Mouse (Mus musculus): ENCODE results near the gene Vcl. TPM values are rescaled to one million over a fixed set of nuclear protein-coding genes. Genes with fewer than 3 reads are reported as not detected.

Gene Vcl
- polyA plus RNA-seq, 1 experiment, result 85.2 TPM

DNA sequence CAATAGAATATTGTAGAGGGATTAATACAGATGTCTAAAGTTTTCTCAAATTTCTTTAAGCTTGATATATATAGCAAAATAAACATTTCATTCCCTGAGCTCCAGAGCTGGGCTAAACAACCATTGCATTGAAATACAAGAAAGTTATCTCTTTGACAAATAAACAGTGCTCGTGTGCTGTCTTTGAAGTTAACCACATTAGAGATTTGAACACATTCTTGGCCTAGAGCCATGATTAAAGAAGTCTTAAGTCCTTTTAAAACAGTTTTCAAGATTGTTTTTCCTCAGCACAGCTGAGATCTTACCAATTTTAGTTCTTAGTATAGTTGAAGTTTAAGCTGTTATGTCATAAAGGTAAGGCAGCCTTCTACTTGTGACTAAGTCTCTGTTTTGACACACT is 135.1 kb downstream of the Vcl start:
- no peak for DNase-seq (ENCODE audit: low read depth)

DNA sequence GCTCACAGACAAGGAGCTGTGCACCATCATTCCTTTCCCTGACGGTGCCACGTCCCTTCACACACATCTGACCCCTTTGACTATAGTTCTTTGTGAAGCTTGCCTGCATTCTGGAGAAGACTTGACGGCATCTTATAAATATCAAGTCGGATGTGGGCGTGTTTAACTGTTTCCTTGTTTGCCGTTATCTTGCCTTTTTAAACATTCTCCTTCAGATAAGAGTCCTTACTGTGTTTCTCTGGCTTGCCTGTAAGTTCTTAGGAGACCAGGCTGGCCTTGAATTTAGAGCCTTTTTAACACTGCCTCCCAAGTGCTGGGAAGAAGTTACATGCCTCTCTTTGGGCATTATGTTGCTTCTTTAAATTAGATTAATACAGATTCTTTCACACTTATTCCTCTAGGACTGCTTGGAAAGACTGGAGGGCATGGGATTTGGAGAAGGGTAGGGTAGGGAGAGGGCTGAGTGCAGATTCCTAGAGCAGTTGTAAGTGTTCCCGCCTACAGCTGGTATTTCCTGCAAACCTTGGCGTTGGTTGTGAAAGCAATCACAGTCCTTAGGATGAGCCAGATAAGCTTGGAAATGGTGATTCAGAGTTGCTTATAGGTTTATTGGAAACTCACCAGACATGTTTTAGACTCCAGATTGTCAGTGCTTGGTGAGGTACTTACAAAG is 136.4 kb downstream of the Vcl start:
- DNase-seq (ENCODE audit: low read depth), result no peak

DNA sequence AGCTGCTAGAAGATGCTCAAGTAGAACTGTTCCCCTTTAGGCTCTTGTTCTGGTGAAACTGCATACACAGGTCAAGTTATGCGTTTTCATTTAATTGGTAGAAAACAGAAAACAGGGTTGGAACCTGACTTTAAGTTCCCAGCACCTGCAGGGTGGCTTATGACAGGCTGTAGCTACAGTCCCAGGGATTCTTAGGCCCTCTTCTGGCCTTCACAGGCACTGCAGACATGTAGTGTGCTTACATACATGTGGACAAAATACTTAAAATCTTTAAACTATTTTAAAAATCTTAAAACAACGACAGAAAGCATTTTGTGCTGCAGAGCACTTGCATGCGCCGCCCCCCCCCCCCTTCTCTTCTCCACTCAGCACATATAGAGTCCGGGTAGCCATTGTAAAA is 140.4 kb downstream of the Vcl start:
- DNase-seq (ENCODE audit: low read depth), result no peak

GRCm38 (mm10) chr14:21073981-21074380 is 144.8 kb downstream of the Vcl start:
- no peak for DNase-seq (ENCODE audit: low read depth)

- no peak for DNase-seq (ENCODE audit: low read depth)
Observed at GRCm38 (mm10) chr14:21074398-21075320, 145.5 kb downstream of the Vcl start.

DNA sequence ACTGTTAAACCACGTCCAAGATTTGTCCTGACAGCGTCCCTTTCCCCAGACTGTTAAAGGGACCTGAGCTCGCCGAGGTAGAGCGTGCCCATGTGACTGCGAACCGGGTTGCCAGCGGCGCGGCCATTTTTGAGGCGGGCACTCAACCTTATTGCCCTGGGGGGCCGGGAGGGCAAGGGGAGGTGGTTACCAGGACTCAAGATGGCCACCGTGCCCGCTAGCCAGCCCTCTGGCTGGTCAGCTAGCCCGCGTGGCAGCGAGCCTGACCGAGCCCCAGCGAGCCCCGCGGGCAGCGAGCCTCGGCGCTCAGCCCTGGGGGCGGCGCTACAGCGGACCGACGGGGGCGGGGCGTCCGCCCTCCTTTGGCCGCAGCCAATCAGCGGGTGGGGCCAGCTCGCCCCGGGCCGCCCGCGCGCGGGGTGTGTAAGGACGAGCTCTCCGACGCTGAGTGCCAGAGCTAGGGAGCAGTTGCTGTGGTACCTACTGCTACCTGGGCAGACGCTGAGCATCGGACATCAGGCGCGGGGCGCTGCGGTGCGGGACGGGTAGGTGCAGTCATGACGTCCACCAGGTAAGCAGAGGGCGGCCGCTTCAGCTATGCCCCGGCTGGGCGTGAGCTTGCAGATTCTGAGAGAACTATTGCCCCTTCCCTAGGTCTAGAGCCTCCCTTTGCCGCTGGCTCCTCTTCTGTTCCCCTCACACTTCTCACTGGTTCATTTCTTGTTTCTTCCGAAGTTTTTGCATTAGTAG is 146.7 kb downstream of the Vcl start:
- DNase-seq (ENCODE audit: low read depth), result no peak

- no peak for DNase-seq (ENCODE audit: low read depth)
Observed at GRCm38 (mm10) chr14:21076501-21077194, 147.4 kb downstream of the Vcl start.

DNA sequence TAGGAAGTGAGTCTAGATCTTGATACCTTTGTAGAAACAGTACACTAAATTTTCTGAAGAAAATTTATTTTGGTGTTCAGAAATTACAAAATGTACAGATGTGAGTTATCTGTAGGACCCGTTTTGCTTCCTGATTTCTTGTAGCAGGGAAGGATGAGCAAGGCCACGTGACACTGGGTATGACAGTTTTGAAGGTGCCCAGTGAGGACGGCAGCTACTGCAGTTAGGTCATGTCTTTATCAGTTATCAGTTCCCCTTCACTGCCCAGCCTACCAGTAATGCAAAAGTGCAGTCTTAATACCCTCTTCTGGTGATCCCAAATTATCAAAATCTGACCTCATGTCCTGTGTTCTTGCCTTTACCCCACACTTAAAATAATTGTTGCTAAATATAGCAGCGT is 148.7 kb downstream of the Vcl start:
- no peak for DNase-seq (ENCODE audit: low read depth)

DNA sequence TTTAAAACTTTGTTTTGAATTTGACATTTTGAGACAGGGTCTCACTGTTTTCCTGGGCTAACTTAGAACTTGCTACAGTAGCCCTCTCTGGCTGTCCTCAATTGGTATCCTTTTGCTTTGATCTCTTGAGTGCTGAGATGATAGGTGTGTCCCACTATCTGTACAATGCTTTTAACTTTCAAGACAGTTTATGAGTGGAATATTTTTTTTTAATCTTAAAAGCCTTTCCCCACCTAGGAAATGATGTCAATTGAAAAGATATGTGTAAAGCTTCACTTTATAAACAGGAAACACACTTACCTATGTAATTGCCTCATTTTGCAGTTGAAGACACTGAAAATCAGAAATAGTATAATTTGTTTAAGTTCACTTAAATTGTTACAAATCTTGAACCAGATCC is 149.3 kb downstream of the Vcl start:
- no peak for DNase-seq (ENCODE audit: low read depth)

DNA sequence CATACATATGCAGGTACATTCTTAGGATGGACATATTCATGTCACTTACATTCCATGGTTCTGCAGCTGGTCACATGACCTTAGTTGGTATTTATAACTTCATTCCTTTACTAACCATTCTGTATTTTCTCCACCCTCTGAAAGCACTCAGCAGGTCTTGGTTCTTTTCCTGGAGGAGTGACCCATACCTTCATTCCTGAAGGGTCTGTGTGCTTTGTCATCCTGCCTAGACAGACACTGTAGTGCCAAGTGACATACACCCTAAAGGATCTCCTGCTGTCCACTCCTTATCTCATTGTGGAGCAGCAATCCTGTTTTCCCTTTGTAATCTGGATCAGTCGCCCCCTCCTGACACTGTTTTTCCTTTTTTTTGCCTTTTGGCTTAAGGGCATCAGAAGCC is 153.6 kb downstream of the Vcl start:
- no peak for DNase-seq (ENCODE audit: low read depth)

Other genes starting within 250 kb of the Vcl start
- 13.0 and 15.5 TPM in 2 replicates for gene Fut11, start 234.4 kb upstream of the Vcl start, polyA plus RNA-seq (2012; rRNA removed)
- gene Chchd1, start 226.4 kb upstream of the Vcl start, polyA plus RNA-seq (2012; rRNA removed), result 32.0 and 32.1 TPM in 2 replicates
- 177 and 198 TPM in 2 replicates for gene Zswim8, start 221.8 kb upstream of the Vcl start, polyA plus RNA-seq (2012; rRNA removed)
- gene Ndst2, start 194.8 kb upstream of the Vcl start, polyA plus RNA-seq (2012; rRNA removed), result 55.9 and 56.1 TPM in 2 replicates
- 38.5 and 43.3 TPM in 2 replicates for gene Camk2g, start 135.3 kb upstream of the Vcl start, polyA plus RNA-seq (2012; rRNA removed)
- 25.6 and 29.9 TPM in 2 replicates for gene Plau, start 92.7 kb upstream of the Vcl start, polyA plus RNA-seq (2012; rRNA removed)
- gene Ap3m1, start 123.1 kb downstream of the Vcl start, polyA plus RNA-seq (2012; rRNA removed), result 56.9 and 58.0 TPM in 2 replicates
- 66.8 and 85.3 TPM in 2 replicates for gene Adk, start 123.2 kb downstream of the Vcl start, polyA plus RNA-seq (2012; rRNA removed)